Mouse (Mus musculus) liver, embryonic 14.5 days (tissue): ENCODE data around the gene Coq8b. TPM values are rescaled to one million over a fixed set of nuclear protein-coding genes. Genes with fewer than 3 reads are reported as not detected.

Experiments
- ATAC-seq: fragments of 200-750 bp; cut with Nextera tagmentation; 2 replicates; pipeline ENCODE4 v1.8.0; 2017; ENCODE audit warnings: moderate number of reproducible peaks, mild to moderate bottlenecking, moderate library complexity; ENCODE audit not compliant: insufficient read depth
- DNase-seq, 3 experiments: peaks; one replicate each; pipeline ENCODE4 v3.0.0-alpha.2; 2012 to 2013; ENCODE audit warnings: low read depth in 3 of 3, low spot score in 3 of 3
- H3K27ac ChIP-seq: fragments of 300-500 bp; sonication (generic); 2 replicates; pipeline ENCODE4 v1.5.1; 2014; ENCODE audit warnings: moderate library complexity, mild to moderate bottlenecking, control low read depth, inconsistent platforms
- H3K27me3 ChIP-seq: fragments of 300-500 bp; sonication (generic); 2 replicates; pipeline ENCODE4 v1.6.1; 2014; ENCODE audit warnings: mild to moderate bottlenecking, low read length, moderate library complexity; ENCODE audit not compliant: control insufficient read depth, insufficient read depth
- H3K36me3 ChIP-seq: fragments of 300-500 bp; sonication (generic); replicated peaks from 2 replicates; pipeline ENCODE4 v1.6.1; 2014; ENCODE audit warnings: low read depth; ENCODE audit not compliant: control insufficient read depth, insufficient read depth
- H3K4me1 ChIP-seq, 2 experiments: fragments of 200-500 bp in 1 of 2; fragments of 300-500 bp in 1 of 2; sonication (generic) in 1 of 2; replicated peaks; 2 replicates each; pipeline ENCODE4 v1.6.1; 2012 to 2014; ENCODE audit warnings: antibody characterized with exemption in 1 of 2, inconsistent platforms in 1 of 2, low read length in 1 of 2; ENCODE audit not compliant: control insufficient read depth in 2 of 2, insufficient read depth in 2 of 2
- H3K4me2 ChIP-seq: fragments of 300-500 bp; sonication (generic); 2 replicates; pipeline ENCODE4 v1.6.1; 2014; ENCODE audit warnings: low read depth, mild to moderate bottlenecking, control low read depth, moderate library complexity
- H3K4me3 ChIP-seq, 2 experiments: fragments of 200-500 bp in 1 of 2; fragments of 300-500 bp in 1 of 2; sonication (generic) in 1 of 2; 2 replicates each; pipeline ENCODE4 v1.5.1; 2012 to 2014; ENCODE audit warnings: low read depth in 2 of 2, low read length in 2 of 2, mild to moderate bottlenecking in 2 of 2, control low read depth in 1 of 2, inconsistent platforms in 1 of 2, moderate library complexity in 1 of 2; ENCODE audit not compliant: insufficient read depth in 1 of 2
- H3K9ac ChIP-seq: fragments of 300-500 bp; sonication (generic); replicated peaks from 2 replicates; pipeline ENCODE4 v1.6.1; 2014; ENCODE audit warnings: mild to moderate bottlenecking, control low read depth, moderate library complexity
- H3K9me3 ChIP-seq: fragments of 300-500 bp; sonication (generic); 2 replicates; pipeline ENCODE4 v1.6.1; 2016; ENCODE audit warnings: low read length, mixed read lengths; ENCODE audit not compliant: control insufficient read depth
- CTCF ChIP-seq: IDR thresholded peaks from 2 replicates; pipeline ENCODE4 v1.5.1; 2016; ENCODE audit warnings: antibody characterized with exemption, low read depth, control low read depth
- EP300 ChIP-seq: IDR thresholded peaks from 2 replicates; pipeline ENCODE4 v1.6.1; 2016; ENCODE audit warnings: antibody characterized with exemption, low read depth
- WGBS: fragments of 180-500 bp; shearing (Covaris S2); extraction: QIAGEN DNeasy Blood & Tissue Kit; methylation state at CpG from one replicate; pipeline ENCODE4 v1.1.7; 2014; ENCODE audit not compliant: insufficient replicate concordance; 5-methylcytosine and 5-hydroxymethylcytosine counted together
- polyA plus RNA-seq, 2 experiments: library from polyadenylated mRNA; depleted of rRNA in 1 of 2; stranded (reverse) in 1 of 2; unstranded in 1 of 2; fragments of >200 nt; fragmentation: Nextera tagmentation in 1 of 2; extraction: Ambion mirVana in 1 of 2; gene quantifications; 2 replicates each; pipeline versions ENCODE4 v1.2.1 to v1.2.3; 2012 to 2014

Gene Coq8b
- polyA plus RNA-seq, 2 experiments, result 9.3 to 17.7 TPM

GRCm38 (mm10) chr7:27295956-27296355 is 63.1 kb downstream of the Coq8b start:
- TF ChIP-seq EP300 (no peak), CTCF (no peak)
- Histone ChIP-seq H3K9ac (no peak overlapping the region), H3K27ac (no peak overlapping the region), H3K27me3 (no peaks in the 10 kb centered on the region), H3K36me3 (no peaks in the 10 kb centered on the region), H3K4me2 (no peak overlapping the region), H3K9me3 (no peaks in the 10 kb centered on the region), H3K4me3 (no peak overlapping the region), H3K4me1 (no peaks in the 10 kb centered on the region)
- DNase-seq, result no peak
- 52% methylated on average over 4 of the region's 4 CpGs for WGBS
- ATAC-seq, result no peak

- TF ChIP-seq CTCF (no peak), EP300 (no peak)
- H3K9me3 ChIP-seq, result no peaks in the 10 kb centered on the region
- H3K9ac ChIP-seq, result no peak overlapping the region
- no peak overlapping the region for H3K4me2 ChIP-seq
- no peaks in the 10 kb centered on the region for H3K36me3 ChIP-seq
- H3K4me1 ChIP-seq, result no peaks in the 10 kb centered on the region
- H3K4me3 ChIP-seq, result no peak overlapping the region
- 74% methylated on average over 4 of the region's 4 CpGs for WGBS
- no peaks in the 10 kb centered on the region for H3K27me3 ChIP-seq
- DNase-seq (no peak), ATAC-seq (no peak)
- no peak overlapping the region for H3K27ac ChIP-seq
Measured at GRCm38 (mm10) chr7:27296518-27296917, 63.7 kb downstream of the Coq8b start.

GRCm38 (mm10) chr7:27298033-27298610 is 65.3 kb downstream of the Coq8b start:
- H3K27me3 ChIP-seq, result no peaks in the 10 kb centered on the region
- H3K4me2 ChIP-seq, result no peak overlapping the region
- H3K4me1 ChIP-seq, result no peaks in the 10 kb centered on the region
- WGBS, result 68% methylated on average over 16 of the region's 16 CpGs
- no peaks in the 10 kb centered on the region for H3K9me3 ChIP-seq
- DNase-seq (no peak), ATAC-seq (no peak)
- no peak overlapping the region for H3K27ac ChIP-seq
- TF ChIP-seq CTCF, result no peak
- no peak for TF ChIP-seq EP300
- H3K9ac ChIP-seq, result no peak overlapping the region
- no peaks in the 10 kb centered on the region for H3K36me3 ChIP-seq
- H3K4me3 ChIP-seq, result no peak overlapping the region

- 74% methylated on average over 6 of the region's 6 CpGs for WGBS
- H3K4me1 ChIP-seq, result no peaks in the 10 kb centered on the region
- TF ChIP-seq EP300 (no peak), CTCF (no peak)
- no peaks in the 10 kb centered on the region for H3K27me3 ChIP-seq
- H3K36me3 ChIP-seq, result no peaks in the 10 kb centered on the region
- no peak overlapping the region for H3K27ac ChIP-seq
- no peak for DNase-seq
- no peak overlapping the region for H3K4me2 ChIP-seq
- ATAC-seq, result no peak
- H3K9me3 ChIP-seq, result no peaks in the 10 kb centered on the region
- no peak overlapping the region for H3K4me3 ChIP-seq
- H3K9ac ChIP-seq, result no peak overlapping the region
Measured at GRCm38 (mm10) chr7:27298816-27299215, 66.0 kb downstream of the Coq8b start.

GRCm38 (mm10) chr7:27300351-27300750 is 67.5 kb downstream of the Coq8b start:
- H3K27me3 ChIP-seq, result no peaks in the 10 kb centered on the region
- no peak overlapping the region for H3K9ac ChIP-seq
- no peak for TF ChIP-seq CTCF
- no peak for TF ChIP-seq EP300
- no peaks in the 10 kb centered on the region for H3K36me3 ChIP-seq
- H3K4me3 ChIP-seq, result no peak overlapping the region
- no peak for DNase-seq
- WGBS, result 65% methylated on average over 4 of the region's 4 CpGs
- H3K9me3 ChIP-seq, result no peaks in the 10 kb centered on the region
- no peak overlapping the region for H3K27ac ChIP-seq
- ATAC-seq, result no peak
- H3K4me1 ChIP-seq, result no peaks in the 10 kb centered on the region
- H3K4me2 ChIP-seq, result no peak overlapping the region
